Mouse (Mus musculus) c-Kit-negative CD71-positive TER-119-positive erythroid progenitor cells, embryonic 14.5 days (primary cell): Measurements from ENCODE around the gene Mymx.

ENCODE experiments used
- DNase-seq: peaks from one replicate; pipeline ENCODE4 v3.0.0-alpha.2; 2013; ENCODE audit warnings: low read depth, low spot score

Mymx gene

DNA sequence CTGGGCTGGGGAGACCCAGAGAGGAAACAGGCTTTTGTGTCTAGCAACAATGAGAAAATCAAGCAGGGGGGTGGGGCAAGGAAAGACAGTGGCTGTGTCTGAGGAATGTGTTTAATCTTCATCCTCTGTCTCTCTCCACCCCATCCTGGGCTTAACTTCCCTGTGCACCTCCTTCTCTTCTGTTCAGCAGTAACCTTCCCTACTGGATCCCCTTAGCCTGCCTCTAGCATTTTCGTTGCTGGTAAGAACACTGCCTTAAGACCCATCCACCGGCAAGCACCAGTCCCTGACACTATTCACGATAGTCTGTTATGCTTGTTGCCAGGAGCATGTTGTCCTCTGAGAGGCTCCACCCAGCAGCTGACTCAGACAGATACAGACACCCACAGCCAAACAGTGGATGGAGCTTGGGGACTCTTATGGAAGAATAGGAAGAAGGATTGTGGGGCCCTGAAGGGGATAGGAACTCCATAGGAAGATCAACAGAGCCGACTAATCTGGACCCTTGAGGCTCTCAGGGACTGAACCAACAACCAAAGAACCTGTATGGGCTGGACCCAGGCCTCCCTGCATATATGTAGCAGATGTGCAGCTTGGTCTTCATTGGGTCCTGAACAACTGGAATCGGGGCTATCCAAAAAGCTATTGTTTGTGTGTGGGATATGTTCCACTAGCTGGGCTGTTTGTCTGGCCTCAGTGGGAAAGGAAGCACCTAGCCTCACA is 8.4 kb upstream of the Mymx start:
- DNase-seq = no peak

DNA sequence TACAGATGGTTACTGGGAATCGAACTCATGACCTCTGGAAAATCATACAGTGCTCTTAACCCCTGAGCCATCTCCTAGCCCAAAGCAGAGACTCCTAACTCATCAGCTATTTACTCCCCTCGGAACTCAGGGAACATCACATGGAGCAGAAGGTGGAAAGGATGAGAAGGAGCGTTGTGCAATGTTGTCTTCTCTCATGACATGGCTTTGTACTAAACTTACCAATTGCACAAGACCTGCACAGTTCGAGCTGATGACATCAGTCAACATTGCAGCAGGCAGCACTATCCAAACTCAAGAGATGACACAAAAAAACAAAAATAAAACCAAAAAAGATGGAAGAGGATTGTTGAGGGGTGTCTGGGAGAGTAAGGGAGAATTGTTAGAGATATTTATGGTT is 6.5 kb upstream of the Mymx start:
- DNase-seq = no peak

DNA sequence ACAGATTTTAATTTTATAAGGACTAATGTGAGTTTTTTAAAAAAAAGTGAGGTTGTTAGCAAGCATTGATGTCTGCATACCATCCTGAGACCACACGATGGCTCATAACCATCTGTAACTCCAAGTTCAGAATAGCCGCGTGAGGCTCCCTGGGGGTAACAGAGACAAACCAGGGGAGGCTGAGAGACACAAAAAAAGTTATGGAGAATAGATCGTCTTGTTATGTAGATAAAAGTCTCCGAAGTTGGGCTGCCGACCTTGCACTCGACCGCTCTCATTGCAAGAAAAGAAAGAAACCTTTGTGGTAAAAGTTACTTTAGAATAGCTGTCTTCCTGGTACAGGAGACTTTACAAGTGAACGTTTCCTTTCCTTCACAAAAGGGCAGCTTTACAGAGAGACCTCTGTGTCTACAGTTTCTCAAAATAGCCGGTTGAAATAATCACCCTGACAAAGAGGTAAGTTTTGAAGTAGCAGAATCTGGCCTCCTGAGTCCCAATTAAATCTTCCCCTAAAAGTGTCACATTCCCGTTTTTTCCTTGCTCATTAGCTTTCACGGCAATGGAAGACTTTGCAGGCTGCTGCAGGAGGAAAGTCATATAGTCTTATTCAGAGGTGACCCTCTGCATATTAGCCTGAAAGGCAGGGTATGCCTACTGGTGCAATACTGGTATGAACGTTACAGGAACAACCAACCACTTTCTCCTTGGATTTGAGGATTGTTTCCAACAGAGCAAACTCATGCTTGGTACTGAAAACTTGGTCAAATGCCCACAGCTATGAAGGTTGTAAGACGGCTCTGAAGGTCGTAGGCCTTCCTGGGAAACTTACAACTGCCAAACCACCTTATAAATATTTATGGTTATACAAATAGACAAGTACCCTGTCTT is 5.3 kb upstream of the Mymx start:
- DNase-seq = no peak

DNA sequence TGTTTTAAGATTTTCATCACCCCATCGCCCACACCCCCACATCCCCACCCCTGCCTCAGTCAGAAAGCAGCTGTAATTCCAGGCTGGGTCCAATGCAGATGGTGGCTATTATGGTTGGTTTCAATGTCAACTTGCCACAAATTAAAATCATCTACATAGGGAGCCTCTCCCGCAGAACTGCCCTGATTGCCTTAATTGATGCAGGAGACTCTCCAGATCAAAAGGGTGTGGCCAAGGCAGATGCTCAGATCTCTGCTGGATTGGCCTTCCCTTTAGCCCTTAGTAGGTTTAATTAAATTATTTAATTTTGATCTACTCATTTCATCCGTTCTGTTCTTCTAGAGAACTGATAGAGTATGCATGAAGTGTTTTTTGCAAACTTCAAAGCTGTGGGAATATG is 1.1 kb upstream of the Mymx start:
- no peak for DNase-seq

DNA sequence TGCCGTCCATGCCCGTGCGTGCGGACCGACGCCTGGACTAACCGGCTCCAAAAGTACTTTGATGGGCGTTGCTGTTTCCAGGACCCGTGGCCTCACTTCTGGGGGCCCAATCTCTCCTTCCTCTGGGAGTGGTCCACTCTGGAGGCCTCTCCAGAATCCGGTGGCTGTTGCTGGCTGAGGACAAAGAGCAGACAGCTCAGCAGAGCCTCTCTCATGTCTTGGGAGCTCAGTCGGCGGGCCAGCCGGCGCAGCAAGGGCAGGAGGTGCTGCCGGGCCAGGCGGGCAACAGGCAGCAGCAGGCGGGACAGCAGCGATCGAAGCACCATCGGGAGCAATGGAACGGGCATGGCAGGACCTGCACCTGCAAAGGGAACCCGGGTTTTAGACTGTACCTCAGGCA is 577 bp downstream of the Mymx start:
- DNase-seq = no peak

DNA sequence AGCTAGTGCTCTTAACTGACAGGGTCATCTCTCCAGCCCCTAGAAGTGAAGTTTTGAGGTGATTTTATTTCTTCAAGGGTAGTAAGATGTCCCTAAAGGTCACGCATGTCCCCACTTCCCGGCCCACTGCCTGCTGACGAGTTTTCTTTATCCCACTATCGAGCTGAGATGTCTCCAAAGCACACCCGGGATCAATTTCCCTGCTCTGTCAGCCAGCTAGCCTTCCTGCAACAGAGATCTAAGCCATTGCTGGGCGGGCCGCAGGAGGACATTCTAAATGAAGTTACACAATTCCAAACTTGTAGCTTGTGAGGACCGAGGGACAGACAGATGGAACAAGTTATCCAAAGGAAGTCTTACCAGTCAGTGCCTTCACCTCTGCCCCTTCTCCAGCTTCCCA is 1.6 kb downstream of the Mymx start:
- no peak for DNase-seq

DNA sequence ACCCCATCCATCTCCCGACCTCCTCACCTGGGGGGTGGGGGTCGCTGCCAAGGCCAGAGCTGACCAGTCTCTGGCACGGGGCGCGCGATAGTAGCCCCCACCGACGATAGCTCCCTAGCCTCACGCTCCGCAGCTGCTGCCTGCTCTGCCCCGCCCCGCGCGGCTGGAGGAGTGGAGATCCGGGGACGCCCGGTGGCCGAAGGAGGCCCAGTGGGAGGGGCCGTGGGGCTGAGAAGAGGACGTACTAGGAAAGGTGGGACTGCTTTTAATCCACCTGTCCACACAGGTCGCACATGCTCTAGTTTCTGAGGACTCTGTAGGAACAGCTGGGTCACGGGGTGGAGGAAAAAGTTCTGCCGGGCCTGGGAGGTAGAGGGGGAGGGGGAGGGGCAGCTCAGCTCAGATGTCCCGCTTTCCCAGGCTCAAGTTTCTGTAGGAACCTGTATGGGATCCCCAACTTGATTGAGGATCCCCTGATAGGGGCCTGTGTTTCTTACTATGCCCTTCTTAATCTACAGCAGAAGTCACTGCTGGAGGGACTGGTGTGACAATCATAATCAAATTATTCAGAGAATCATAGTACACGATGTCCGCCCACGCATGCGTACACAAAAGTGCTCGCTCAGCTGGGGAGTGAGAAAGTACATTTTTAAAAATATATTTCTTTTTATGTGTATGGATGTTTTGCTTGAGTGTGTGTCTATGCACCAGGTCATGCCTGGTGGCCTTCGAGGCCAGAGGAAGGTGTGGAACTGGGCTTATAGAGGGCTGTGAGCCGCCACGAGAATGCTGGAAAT is 2.3 kb downstream of the Mymx start, which contains the start of gene Slc29a1:
Gene Slc29a1 (minus strand): TSS at position 161 of the 797 bp plus-strand sequence.
- DNase-seq = no peak

DNA sequence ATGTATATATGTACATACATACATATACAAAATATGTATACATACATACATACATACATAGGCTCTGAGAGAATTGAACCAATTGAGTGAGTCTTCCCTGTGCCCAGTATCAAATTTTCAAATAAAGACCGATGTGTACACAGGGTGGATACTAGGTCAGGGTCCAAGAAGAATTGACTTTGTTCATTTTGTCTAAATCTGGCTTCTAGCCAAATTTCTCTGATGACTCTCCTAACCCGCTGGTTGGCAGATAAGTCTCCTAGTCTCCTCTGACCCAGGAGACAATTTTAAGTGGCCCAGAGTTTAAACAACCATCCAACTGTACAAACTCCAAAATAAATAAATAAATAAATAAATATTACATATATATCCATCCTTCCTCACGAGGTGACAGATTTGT is 3.0 kb downstream of the Mymx start:
- DNase-seq = no peak

DNA sequence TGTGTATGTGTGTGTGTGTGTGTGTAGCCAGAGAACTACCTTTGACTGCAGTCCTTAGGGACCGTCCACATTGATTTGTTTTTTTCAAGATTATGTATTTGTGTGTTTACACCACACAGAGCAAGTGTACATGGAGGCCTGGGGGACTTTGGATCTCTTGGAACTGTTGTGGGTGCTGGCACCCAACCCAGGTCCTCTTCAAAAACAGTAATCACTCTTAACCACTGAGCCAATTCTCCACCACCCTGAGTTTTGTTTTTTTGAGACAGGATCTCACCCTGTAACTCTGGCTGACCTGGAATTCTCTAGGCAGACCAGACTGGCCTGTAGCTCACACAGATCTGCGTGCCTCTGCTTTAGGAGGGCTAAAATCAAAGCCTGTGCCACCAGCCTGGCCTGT is 3.5 kb downstream of the Mymx start:
- no peak for DNase-seq

DNA sequence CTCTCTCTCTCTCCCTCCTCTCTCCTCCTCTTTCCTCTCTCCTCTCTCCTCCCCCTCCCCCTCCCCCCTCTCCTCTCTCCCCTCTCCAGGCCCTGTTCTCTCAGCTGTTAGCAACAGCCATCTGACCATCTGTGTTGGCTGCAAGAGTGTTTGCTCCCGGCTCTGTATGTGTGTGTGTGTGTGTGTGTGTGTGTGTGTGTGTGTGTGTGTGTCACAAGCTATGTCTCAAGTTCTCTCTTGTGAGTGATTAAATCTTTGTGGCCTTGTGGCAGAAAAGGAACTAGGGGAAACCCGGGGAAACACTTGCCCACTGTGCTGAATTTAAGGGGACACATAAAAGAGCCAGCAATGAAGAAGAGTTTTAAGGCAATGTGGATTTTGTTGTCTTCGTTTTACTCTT is 4.1 kb downstream of the Mymx start:
- DNase-seq = no peak

DNA sequence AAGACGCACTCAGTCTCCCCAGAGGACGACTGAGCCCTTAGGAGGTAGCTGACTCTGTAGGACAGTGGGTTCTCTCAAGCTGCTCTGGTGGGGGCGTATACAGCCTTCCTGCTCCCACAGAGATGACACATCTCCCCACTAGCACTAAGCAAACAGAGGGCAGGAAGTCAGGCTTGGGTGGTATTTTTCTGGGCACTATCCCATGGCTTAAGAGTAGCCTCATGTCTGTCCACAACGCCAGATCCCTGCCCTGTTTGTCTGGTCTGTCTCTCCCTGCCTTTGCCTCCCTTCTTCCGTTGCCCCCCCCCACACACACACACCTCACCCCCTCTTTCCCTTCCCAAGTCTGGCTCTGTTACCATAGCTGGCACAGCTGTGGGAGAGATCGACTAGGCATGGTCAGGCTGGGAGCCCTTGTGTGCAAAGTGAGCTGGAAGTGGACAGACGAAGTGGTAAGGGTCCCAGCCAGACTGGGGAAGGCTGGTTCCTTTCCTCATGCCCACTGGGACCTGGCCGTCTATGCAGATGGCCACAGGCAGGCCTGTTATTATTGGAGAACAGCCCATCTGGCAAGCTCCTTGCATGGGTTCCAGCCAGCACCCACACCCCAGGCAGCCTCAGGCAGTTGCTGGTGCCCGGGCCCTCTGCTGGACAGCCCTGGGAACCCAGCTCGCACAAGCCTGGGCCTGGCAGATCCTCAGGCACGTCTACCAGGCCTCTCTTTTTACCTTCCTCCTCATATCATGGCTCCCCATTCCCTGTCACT is 5.1 kb downstream of the Mymx start:
- DNase-seq = no peak

DNA sequence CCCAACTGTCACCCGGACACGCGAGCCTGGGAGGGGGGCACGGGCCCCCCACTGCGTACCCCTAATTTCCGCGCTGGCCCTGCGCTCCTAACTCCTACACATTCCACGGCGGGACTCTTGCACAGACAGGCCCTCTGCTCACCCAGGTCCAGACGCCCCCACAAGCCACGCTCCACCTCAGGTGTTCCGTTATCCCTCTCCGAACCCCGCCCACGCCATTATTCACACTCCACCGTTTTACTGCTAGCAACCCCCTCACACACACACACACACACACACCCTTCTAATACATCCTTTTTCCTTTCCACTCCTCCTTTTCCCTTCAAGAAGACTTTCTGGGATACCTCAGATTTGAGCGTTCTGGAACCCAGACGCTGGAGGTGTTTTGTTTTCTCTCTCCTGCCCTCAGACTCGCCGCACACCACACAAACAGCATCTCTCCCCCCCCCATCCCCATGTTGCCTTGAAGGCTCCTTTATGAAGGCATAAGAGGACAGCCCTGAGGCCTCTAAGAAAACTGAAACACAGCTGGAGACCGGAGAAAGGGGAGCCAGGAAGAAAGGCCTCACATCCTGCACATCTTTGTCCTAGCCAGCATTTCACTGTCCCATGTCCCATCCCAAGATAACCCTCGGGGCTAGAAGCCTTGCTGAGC is 6.0 kb downstream of the Mymx start:
- no peak for DNase-seq

DNA sequence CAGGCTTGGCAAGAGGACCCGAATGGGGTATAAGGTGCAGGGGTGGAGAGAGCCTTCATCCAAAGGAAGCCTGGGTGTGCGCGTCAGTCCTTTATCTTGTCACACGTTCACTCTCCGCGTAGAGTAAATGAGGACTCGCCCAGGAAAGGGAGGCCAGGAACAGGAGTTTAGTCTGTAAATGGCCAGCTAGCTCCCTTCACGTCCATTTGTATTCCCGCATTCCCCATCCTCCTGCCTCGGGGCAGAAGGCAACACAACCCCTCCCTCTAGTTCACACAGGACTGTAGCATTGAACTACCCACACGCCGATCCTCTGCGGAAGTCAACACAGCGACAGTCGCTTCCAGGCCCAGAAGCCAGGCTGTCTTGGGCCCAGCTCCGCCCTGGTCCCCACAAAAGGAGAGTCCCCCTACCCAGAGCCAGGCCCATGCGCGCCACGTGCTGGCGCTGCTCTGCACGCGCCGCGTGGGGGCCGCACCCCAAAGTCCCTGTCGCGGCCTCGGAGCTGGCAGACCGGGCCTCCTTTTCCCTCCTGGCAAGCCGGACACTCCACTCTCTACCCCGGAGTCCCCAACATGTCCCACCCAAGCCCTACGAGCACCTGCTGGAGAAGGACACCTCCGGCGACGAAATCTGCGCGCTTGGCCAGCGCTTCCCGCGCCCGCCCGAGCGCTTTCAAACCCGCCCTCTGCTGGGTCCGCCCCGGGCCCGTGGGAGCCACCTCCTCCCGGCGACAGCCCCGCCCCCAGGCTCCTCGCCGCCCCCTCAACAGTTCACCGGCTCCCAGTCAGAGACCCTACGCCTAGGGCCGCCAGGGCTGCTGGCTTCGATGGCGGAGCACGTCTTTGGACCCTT is 6.8 kb downstream of the Mymx start:
- DNase-seq = no peak

DNA sequence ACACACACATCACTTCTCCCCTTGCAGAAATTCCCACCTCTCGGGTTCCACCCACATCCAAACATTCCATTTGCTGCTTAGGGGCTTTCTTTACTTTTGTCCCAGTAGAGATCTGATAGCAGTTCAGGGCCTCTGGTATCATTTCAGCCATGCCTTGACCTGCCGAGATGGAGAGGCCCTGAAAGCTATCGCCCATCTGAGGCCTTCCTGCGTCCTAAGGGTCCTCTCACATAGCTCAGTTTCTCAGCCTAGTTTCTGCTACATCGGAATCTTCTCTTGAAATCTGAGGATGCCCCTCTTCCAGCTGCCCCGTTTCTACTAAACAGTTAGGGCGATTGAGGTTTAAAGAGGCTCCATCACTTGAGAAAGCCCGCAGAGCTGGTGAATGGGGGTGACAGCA is 7.7 kb downstream of the Mymx start:
- DNase-seq = no peak

DNA sequence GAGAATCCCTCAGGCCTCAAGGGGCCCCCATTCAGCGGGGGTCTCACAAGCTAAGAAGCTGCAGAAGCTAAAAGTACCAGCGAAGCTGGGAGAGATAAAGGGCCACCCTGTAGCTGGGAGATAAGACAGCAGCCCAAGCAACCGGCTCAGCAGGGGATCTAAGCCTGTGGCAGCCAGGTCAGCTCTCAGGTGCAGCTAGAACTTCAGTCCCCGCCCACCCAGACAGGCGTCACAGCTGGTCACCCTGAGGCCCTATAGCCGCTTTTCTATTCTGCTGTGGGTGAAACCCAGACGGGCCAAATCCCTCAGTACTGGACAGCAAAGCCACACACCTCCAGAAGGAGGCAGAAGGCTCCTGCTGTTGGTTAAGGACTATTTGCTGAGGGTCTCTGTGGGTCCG is 8.4 kb downstream of the Mymx start:
- peak; percentile 76 for DNase-seq

DNA sequence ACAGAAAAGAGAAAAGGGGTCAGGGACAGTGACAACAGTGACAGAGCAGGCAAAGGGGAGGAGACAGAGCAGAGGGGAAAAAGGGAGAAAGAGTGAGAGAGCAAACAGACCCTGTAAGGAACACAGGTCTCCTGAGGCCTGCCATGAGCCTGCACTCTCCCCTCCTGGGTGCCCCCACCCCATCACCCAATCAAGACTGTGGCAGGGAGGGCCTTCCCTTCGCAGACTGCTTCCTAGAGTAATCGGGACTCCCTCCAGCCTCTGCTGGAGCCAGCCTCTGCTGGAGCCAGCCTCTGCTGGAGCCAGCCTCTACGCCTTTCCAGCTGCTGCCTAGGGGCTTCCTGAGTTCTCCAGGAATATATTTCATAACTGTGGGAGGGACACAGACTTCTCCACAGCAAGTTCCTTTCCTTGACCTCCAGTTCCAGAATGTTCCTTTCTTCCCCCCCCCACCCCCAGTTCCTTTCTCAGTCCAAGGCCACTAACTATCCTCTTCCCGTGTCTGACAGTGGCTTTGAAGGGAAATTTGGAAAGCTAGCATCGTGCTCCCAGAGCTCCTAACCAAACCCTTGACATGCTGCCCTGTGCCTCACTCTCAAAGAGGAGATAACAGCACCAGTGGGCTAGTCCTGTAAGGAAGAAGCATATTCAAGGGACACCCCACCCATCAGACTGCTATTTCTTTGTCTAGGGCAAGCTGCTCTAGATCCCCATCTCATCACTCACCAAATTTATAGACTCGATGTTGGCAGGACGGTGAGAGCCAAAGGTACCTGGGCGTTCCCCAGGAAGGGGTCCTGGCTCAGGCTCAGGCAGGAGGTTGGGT is 9.1 kb downstream of the Mymx start:
- DNase-seq = no peak

DNA sequence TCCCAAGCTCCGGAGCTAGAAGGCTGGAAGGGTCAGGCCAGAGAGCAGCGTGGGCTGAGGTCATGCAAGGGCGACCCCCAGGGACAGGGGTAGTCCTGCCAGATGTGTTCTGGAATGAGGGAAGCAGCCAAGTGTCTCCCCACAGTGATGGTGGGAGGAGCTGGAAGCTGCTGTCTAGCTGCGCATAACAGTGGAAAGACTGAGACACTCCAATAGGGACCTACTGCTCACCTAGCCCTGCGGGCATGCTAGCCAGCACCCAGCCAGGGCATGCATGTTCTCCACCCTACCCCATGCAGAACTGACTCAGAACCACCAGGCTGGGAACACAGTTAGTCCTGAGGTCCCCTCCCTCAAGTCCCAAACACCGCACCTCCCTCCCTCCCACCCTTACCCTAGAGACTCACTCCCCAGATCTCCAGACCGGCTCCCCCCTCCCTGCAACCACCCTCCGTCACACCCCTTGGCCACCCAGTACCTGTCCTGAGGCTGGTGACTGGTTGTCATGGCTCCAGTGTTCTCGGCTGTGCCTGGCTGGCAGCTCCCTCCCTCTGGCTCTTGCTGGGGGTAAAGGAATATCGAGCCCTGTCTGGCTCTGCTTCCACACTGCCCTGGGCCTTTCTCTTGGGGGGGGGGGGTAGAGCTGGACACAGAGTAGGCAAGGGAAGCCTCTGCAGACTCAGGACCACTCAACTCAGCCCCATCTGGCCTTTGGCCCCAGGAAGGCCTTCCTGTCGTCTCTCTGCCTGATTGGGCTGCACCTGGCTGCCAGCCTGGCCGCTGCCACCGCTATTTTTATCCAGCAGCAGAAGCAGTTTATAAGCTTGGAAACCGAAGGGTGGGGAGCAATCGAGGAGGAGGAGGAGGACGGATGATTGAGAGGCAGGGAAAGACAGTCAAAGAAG is 9.9 kb downstream of the Mymx start:
- DNase-seq = no peak

DNA sequence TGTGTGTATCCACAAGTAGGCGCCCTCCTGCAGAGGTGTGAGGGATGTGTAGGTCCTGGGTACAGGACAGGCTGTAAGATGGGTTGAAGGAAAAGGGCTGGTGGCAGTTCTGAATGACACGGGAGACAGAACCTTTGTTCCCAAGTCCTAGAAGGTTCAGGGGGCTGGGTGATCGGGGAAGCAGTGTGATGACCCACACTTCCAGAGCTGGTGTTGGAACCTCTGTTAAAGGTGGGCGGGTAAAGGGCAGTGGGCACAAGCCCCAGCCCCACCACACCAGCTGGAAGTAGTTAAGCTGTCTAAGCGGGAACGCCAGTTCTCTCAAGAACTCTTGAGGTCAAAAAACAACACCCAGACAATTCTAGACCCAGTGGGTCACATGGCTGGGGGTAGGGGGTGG is 11.5 kb downstream of the Mymx start:
- DNase-seq = no peak
